Mouse (Mus musculus) frontal cortex, postnatal 14 days (tissue): Measurements from ENCODE around the gene N4bp2.
"Not testable (repeated sequence)": the region's sequence is repeated elsewhere in the genome, so short reads cannot be mapped to it uniquely, and the experiment has no call there.

Source experiments
- DNase-seq, 2 experiments: peaks; one replicate each; pipeline ENCODE4 v3.0.0; 2022; ENCODE audit warnings: low spot score in 2 of 2

Gene N4bp2

DNA sequence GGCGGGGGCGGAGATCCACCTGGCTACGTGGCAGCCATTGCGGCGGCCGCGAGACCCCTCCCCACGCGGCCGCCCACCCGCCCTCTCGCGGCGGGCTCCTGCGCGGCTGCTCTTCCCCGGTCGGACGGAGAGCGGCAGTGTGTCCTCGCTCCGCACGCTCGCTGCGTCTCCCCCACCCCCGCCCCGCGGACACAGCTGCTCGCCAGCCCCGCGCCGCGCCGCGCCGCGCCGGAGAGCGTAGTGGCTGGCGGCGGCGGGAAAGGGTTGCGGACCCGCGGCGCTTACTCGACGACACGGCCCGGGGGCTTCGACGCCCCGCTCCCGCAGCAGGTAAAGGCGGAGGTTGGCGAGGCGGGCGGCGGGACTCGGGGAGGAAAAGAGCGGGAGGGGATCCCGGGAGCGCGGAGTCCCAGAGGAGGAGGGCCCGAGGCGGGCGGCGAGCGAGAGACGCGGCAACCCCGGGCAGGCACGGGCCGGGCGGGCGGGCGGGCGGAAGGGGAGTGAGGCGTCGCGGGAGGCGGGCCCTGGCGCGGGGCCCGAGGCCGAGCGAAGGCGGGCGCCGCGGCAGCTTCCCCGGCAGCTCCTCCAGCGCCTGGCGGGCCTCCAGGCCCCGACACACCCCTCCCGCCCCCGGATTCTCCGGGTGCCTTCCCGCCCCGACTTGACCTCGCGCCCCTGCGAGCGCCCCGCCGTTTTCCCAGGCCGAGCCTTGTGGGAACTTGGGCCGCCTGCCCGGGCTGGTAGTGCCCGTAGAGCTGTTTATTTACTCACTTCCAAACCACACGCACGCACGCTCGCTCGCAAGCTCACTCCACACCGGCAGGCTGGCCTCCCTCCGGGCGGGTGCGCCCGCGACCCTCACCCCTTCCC lies 830 bp downstream of the N4bp2 start:
- peak; percentile 47 to 56 for DNase-seq

DNA sequence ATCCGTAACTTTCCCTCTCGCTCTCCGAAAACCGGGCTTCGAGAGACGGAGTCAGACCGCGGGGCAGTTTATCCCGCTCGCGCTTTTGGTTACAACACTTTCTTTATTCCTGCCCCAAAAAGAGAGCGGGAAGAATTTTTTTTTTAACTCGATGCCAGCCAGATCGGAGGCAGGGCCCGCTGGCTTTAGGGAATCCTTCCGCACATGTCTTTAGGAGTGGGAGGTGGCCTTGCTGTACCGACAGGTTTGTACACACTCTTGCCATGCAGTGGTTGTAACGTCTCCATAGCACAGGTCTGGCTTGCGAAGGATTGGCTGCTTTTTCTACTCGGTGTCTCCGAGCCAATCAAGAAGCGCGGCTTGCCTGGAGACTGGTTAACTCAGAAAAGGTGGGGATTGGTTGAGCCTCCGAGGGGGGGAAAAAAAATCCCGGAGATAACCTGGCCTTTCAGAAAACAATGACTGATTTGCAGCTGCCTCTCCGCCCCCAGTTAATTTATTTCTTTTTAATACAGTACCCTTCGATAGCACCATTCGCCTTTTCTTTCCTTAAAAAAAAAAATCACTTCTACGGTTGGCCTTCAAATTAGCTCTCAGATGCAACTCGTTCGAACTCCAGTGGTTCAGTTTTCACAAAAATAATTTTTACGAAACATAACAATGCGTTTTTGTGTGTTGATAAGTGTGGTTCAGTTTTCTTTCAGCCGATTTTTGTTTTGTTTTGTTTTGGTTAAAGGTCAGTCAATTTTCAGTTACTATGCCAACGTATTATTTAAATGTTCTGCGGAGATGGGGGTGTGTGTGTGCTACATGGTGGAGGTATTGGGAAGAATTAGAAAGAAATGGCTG lies 1.7 kb downstream of the N4bp2 start:
- peak; percentile 86 to 90 for DNase-seq

DNA sequence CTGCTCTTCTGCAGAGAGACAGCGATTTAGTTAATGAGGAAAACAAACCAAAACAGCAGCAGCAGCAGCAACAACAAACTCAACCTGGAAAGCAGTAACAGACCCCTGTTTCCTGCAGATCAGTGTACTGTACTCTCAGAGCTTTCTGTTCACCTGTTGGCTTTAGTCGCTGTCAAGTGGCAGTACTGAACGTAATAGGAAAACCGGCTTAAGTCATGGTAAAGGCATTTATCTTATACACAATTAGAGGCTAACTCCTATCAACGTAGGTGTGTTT lies 2.3 kb downstream of the N4bp2 start:
- DNase-seq, result no peak

DNA sequence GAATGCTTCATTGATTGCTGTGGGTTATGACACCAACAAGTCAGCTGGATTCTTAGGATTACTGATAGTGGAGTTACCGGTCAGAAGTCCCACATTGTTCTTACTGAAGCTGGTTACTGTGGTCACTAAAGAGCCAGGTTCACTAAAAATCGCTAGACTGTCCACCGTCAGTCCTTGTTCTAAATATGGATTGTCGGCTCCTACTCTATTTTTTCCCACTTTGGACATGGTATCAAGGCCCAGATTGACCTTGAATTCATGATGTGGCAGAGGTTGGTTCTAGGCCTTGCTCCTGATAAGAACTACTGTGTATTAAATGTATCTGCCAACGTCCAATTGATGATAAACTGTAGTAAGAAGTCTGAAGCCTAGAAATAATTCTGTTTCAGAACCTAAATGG lies 4.7 kb downstream of the N4bp2 start:
- DNase-seq, result no peak

DNA sequence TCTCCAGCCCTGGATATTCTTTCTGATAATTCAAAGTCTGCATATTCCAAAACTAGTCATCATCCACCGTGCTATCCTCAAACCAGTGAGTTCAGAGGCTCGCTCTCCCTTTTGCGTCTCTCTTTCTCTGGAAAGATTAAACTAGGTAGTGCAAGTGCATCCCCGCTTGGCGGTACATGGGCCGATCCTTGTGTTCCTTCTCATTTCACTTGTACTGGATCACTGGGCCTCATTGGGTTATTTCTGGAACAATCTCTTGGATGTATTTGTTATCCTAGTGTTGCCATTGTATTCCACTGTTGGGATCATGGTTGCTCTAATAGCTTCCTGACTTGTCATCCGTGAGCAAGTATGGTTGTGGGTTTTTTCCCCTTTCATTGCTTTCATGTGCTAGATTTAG lies 6.7 kb downstream of the N4bp2 start:
- DNase-seq, result no peak

DNA sequence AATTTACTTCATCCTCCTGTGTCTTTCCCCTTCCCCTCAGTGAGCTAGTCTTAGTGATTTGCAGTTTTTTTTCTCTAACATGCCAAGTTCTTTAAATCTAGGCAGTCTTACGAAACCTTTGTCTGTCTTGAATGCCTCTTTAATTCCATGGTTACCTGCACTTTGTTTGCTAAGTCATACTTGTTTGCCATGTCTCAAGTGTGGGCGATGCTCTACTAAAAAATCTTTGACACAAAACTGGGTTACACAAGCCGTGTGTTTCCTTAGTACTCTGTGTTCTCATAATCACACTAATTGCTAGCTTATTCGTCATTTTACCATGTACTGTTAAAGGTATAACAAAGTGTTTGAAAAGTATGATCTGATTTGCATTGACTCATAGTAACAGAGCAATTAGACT lies 7.2 kb downstream of the N4bp2 start:
- no peak for DNase-seq

DNA sequence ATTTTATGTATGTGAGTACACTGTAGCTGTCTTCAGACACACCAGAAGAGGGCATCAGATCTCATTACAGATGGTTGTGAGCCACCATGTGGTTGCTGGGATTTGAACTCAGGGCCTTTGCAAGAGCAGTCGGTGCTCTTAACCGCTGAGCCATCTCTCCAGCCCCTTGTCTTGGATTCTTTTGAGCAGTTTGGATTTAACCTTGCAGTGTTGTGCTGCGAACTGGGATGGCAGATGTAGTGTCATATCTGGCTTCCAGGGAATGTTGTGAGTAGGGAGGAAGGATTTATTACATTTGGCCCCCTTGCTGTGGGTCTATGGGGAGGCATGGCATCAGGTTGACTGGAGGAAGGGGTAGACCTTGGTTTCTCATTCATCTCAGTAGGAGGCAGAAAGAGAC lies 10.6 kb downstream of the N4bp2 start:
- not testable (repeated sequence) for DNase-seq

DNA sequence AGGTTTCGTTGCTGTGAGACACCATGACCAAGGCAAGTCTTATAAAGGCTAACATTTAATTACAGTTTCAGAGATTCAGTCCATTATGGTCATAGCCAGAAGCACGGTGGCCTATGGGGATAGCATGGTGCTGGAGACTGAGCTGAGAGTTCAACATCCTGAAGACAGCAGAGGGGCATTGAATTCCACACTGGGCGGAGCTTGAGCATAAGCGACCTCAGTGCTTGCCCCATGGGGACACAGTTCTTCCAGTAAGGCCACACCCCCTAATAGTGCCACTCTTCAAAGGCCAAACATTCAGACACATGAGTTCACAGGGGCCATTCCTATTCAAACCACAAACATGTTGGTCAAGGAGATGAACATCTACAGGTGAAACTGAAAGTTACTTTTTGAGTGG lies 12.8 kb downstream of the N4bp2 start:
- no peak for DNase-seq

DNA sequence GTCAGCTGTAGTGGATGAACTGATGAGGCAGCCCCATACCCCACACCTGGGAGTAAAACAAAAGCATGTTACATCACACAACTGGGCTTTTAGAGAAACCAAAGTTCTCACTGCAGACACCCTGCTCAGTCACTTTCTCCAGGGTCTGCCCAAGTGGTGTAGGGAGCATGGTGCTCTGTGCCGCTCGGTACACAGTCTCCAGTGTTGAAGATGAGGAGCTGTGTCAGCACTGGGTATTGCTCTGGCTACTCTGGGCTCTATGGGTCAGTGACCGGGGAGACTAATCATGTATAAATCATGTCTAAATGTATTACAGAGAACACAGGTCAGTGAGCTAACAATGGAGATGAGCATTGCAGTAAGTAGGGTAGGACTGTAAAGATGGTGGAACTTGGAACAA lies 13.6 kb downstream of the N4bp2 start:
- DNase-seq, result no peak

DNA sequence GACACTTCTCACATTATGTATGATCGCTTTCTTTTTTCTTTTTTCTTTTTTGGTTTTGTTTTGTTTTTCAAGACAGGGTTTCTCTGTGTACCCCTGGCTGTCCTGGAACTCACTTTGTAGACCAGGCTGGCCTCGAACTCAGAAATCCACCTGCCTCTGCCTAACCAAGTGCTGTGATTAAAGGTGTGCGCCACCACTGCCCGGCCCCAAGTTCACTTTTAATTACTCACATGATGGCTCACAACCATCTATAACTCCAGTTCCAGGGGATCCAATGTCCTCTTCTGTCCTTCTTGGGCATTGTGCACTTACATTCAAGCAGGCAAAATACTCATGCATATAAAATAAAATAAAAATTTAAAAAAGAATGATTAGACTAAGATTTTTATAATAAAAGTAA lies 15.7 kb downstream of the N4bp2 start:
- not testable (repeated sequence) for DNase-seq

DNA sequence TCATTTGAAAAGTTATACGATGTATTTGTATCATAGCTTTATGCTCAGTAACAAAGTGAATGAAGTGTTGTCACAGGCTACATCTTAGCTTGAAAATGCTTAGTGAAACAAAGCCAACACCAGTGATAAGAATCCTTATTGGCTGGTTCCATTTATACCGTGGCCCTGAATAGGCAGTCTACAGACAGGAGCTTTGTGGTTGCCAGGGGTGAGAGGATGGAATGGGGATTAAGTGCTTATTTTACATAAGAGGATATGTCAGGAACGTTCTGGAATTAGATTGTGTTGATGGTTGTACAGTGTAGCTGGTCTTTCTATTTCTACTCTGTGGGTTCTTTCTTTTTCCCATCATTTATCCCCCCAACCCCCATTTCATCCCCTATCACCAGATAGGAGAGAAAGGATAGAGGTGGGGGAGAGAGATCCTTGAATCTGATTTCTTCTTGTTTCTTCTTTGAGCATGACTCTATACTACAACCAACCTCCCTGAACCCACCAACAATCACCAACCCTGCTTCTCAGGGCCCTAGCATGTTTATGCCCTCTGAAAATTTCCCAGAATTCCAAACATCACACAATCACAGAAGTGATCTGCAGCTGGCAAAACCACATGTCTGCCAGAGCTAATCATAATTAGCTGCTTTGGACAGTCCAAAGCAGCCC lies 16.2 kb downstream of the N4bp2 start:
- no peak for DNase-seq

DNA sequence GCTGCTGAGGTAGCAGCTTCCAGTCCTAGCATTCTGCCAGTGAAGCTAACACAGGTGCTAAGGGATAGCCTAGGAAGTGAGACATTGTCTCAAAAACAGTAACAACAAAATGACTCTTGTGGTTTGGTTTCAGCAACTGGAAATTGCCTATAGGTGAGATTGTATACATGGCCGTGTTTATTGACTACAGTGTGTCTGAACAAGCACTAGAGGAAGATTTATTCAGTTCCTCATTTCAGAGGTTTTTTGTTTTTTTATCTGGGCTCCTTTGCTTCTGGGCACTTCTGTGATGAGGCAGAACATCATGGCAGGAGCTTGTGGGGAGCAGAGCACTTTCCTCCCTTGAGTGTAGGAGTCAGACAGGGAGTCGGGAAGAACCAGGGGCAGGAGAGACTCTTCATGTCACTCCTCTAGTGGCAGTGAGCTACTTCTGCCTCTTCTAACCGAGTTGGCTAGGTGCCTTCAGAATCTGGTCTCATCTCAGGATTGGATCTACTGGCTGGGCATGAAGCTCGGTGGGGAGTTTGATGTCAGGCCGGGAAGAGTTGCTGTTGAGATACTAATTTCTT lies 17.9 kb downstream of the N4bp2 start:
- no peak for DNase-seq

DNA sequence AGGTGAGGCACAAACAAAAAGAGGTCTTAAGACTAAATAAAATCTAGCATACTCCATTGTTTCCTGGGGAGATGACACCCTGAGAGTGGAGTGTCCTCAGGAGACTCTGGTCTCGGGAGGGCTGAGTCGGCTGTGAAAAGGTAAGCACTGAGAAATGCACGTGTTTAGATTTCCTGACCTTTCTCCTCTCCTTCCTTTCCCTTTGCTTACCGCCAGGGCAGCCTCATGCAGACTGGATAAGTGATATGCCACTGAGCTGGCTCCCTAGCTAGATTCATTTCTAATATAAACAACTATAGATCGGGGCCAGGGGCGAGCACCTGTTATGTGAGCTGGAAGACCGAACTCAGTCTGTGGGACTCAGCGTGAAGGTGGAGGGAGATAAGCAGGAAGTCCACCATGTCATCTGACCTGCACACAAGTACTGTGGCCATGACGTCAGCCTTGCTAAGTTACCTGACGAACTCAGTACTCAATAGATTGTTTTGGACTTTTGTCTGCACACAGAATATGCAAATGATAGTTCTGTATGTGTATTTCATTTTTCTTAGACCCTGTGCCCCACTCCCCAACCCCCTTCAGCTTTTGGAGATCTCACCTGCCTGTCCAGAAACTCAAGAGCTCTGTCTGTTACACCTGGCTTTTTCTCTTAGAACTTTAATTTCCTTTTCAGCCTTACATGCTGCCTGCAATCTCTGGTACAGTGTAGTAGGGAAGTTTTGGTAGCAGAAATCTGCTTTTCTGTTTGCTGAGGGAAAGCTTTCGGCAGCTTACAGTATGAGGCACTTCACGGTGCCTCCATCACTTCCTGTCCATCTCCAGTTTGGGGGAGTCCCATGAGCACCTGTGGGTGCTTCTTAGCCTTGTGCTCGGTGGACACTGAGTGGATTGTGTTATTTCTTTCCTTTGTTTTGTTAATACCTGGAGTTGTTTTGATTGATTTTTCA lies 18.7 kb downstream of the N4bp2 start:
- no peak for DNase-seq

DNA sequence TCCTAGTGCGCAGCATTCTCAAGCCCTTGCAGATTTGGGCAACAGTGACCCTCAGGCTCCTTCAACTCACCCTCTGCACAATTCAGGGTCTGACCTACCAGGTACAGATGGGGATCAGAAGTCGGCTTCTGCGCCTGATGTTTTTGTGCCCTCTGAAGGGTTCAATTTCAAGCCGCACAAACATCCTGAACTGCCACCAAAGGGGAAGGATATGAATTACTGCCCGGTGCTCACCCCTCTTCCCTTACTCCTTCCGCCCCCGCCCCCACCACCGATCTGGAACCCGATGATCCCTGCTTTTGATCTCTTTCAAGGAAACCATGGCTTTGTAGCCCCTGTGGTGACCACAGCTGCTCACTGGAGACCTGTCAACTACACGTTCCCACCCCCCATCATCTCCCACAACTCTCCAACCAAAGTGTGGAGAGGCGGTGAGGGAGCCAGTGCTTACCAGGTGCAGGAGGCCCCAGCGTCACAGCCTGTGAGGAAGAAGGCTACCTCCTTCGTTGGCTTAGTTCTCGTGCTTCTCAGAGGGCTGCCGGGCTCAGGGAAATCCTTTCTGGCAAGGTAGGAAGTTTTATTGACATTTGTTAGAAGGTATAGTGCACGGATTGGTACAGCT lies 27.4 kb downstream of the N4bp2 start:
- no peak for DNase-seq

DNA sequence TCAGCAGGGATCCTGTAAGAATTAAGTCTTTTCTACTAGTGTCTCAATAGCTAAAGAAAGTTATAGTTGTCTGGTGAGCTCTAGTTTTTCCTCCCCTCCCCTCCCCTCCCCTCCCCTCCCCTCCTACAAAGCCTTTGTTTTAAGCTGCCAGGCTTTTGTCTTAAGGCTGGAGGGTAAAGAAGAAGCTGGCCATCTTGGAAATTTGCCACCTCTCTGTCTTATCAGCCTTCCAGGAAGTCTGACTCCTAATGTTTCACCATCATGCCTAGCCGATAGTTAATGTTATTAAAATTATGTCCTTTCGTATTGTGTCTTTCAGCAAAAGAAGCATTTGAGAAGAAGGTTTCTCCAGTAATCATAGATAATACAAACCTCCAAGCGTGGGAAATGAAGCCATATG lies 30.9 kb downstream of the N4bp2 start:
- DNase-seq, result no peak

DNA sequence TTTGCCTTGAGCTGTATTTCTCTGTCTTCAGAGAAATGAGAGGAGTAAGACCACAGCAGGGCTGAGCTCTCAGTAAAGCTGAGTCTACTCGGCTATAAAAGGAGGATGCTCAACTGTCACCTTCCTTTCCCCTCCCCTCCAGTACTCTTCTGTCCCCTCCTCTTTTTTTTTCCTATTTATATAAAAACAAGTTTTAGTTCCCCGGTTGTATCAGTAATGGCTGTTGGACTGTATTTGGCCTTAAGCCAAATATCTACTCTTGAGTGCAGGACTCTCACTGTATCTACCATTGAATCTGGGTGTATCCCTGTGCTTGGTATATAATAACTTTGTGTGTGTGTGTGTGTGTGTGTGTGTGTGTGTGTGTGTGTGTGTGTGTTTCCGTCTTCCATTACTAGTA lies 31.4 kb downstream of the N4bp2 start:
- no peak for DNase-seq

DNA sequence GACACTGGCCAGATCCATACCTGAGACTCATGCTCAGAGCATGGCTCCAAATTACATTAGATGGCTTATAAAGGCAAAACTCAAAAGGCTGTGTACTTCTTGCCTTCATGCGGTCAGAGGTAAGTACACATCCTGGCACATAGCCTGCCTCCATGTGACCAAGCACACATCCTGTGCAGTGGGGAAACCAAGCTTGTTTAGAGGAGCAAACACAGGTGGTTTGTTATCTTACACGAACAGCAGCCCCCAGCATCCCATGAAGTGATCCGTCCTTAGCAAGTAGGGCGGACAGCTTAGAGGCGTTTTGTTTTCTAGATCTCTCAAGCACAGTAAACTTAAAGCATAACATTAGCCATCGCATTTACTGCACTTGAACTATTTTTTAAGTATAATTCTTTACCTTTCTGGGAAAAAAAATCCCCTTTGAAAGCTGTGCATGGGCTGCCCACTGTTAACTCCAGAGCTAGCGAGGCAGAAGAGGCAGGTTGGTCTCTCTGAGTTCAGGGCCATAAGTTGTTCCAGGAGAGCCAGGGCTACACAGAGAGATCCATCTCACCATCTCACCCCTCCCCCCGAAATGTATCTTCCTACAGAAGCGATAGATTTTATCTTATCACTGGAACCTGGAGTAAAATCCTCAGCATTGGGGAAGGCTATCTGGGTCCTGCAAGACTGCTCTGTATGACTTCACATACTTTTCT lies 32.1 kb downstream of the N4bp2 start:
- DNase-seq, result no peak

DNA sequence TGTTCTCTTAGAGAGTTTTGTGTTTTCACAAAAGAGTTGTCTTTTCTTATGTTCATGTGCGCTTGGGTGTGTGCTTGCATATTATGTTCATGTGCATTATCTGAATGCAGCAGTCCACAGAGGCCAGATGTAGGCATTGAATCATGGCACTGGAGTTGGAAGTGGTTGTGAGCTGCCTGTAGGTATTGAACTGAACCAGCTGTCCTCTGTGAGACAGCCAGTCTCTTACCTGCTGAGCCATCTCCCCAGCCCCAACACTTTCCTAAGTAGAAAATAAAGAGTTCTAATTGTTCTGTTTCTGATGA lies 32.6 kb downstream of the N4bp2 start:
- DNase-seq, result no peak

DNA sequence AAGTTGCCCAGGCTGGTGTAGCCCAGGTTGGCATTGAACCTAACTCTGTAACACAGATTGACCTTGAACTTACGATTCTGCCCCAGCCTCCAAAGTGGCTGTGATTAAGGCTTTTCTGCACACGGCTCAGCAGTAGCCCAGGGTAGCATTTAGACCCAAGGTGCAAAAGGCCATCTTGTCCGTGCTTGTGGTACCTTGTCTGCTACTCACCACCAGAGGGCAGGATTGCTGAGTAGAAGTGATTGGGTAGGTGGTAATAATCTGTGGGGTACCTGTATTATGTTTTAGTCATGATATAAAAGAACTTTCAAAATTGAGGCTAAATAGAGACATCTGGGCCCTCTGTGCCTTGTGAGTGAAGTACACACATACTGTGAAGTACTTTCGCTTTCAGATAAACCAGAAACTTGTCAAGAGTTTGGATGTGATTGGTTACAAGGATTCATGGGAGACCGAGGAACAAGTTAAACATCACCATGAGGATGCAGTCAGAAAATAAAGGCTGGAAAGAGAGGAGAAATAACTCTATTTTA lies 60.3 kb downstream of the N4bp2 start:
- no peak for DNase-seq

DNA sequence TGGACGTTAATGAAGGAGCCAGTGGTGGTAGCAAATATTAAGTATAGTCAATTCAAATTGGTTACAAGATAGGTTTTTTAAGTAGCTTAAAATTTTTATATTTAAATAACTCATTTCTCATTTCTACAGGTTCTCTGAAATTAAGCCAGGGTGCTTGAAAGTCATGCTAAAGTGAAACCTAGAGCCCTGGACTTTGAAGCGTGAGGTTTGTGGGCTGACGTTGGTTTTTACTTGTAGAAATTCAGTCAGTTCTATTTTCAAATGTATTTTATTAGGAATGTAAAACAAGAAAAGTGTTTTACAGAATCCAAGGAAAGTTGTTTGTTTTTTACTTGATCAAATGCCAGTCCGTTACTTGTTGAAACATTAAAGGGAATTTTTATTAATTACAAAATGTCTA lies 63.2 kb downstream of the N4bp2 start:
- no peak for DNase-seq
